Mouse (Mus musculus) liver, embryonic 13.5 days (tissue): ENCODE data around the gene St13. TPM values are rescaled to one million over a fixed set of nuclear protein-coding genes. Genes with fewer than 3 reads are reported as not detected.

ENCODE experiments used
- ATAC-seq: fragments of 200-750 bp; cut with Nextera tagmentation; 2 replicates; pipeline ENCODE4 v1.8.0; 2017; ENCODE audit warnings: low read depth, mild to moderate bottlenecking, moderate number of reproducible peaks, moderate library complexity
- DNase-seq: peaks from one replicate; pipeline ENCODE4 v3.0.0; 2022
- H3K27ac ChIP-seq: fragments of 300-500 bp; sonication (generic); 2 replicates; pipeline ENCODE4 v1.5.1; 2015; ENCODE audit warnings: moderate library complexity, mild to moderate bottlenecking, inconsistent platforms
- H3K27me3 ChIP-seq: fragments of 300-500 bp; sonication (generic); 2 replicates; pipeline ENCODE4 v1.6.1; 2015; ENCODE audit warnings: mild to moderate bottlenecking, inconsistent platforms
- H3K36me3 ChIP-seq: fragments of 300-500 bp; sonication (generic); 2 replicates; pipeline ENCODE4 v1.6.1; 2015; ENCODE audit warnings: mild to moderate bottlenecking, inconsistent platforms
- H3K4me1 ChIP-seq: fragments of 300-500 bp; sonication (generic); replicated peaks from 2 replicates; pipeline ENCODE4 v1.6.1; 2015; ENCODE audit warnings: inconsistent platforms
- H3K4me2 ChIP-seq: fragments of 300-500 bp; sonication (generic); 2 replicates; pipeline ENCODE4 v1.6.1; 2015; ENCODE audit warnings: inconsistent platforms, mild to moderate bottlenecking, moderate library complexity
- H3K4me3 ChIP-seq: fragments of 300-500 bp; sonication (generic); replicated peaks from 2 replicates; pipeline ENCODE4 v1.5.1; 2015; ENCODE audit warnings: mild to moderate bottlenecking, inconsistent platforms
- H3K9ac ChIP-seq: fragments of 300-500 bp; sonication (generic); 2 replicates; pipeline ENCODE4 v1.6.1; 2015; ENCODE audit warnings: mild to moderate bottlenecking, inconsistent platforms
- H3K9me3 ChIP-seq: fragments of 300-500 bp; sonication (generic); replicated peaks from 2 replicates; pipeline ENCODE4 v1.6.1; 2016; ENCODE audit warnings: inconsistent platforms
- WGBS: fragments of 180-500 bp; shearing (Covaris S2); methylation state at CpG from one replicate; pipeline ENCODE4 v1.1.7; 2015; ENCODE audit not compliant: insufficient replicate concordance; 5-methylcytosine and 5-hydroxymethylcytosine counted together
- polyA plus RNA-seq: library from polyadenylated mRNA; unstranded; fragments of >200 nt; fragmentation: Nextera tagmentation; extraction: Ambion mirVana; gene quantifications from 2 replicates; pipeline ENCODE4 v1.2.1, GENCODE M21; 2015

St13 gene
- polyA plus RNA-seq, 1 experiment from 2014 or later = 77.9 TPM

GRCm38 (mm10) chr15:81408199-81408598, 8.3 kb upstream of the St13 start, which contains the start of gene Dnajb7:
TSS of gene Dnajb7 (minus strand) at chr15:81408299.
- ATAC-seq (no peak), DNase-seq (no peak)
- no peaks in the 10 kb centered on the region for H3K9me3 ChIP-seq
- no peak within 1 kb of the TSS for H3K4me2 ChIP-seq
- no peaks in the 10 kb centered on the region for H3K36me3 ChIP-seq
- no peak within 1 kb of the TSS for H3K4me3 ChIP-seq
- H3K4me1 ChIP-seq = no peaks in the 10 kb centered on the region; the same call in 1 of the 2 replicates
- 78% methylated on average over 1 of the region's 1 CpGs for WGBS
- H3K27me3 ChIP-seq = no peaks in the 10 kb centered on the region
- H3K27ac ChIP-seq = no peak within 1 kb of the TSS
- no peak within 1 kb of the TSS for H3K9ac ChIP-seq

- H3K27me3 ChIP-seq = no peaks in the 10 kb centered on the region
- peaks cover 20% of the 10 kb centered on the region for H3K4me1 ChIP-seq
- no peak overlapping the region for H3K4me3 ChIP-seq
- DNase-seq (no peak), ATAC-seq (no peak)
- H3K36me3 ChIP-seq = no peaks in the 10 kb centered on the region
- no peaks in the 10 kb centered on the region for H3K9me3 ChIP-seq
- 87% methylated on average over 3 of the region's 3 CpGs for WGBS
- no peak overlapping the region for H3K4me2 ChIP-seq
- no peak overlapping the region for H3K27ac ChIP-seq
- no peak overlapping the region for H3K9ac ChIP-seq
Observed at GRCm38 (mm10) chr15:81405008-81405407, 5.1 kb upstream of the St13 start.

- H3K4me1 ChIP-seq = peaks cover 50% of the 10 kb centered on the region
- peak overlapping the region; percentile 97 for H3K4me3 ChIP-seq
- 0% methylated on average over 21 of the region's 21 CpGs for WGBS
- no peaks in the 10 kb centered on the region for H3K9me3 ChIP-seq
- H3K4me2 ChIP-seq = peak overlapping the region; percentile 98
- H3K9ac ChIP-seq = peak overlapping the region; percentile 96
- no peak for DNase-seq
- peak overlapping the region; percentile 89 for H3K27ac ChIP-seq
- no peaks in the 10 kb centered on the region for H3K36me3 ChIP-seq
- no peak; the same call in 1 of the 2 replicates for ATAC-seq
- no peaks in the 10 kb centered on the region for H3K27me3 ChIP-seq
Observed at GRCm38 (mm10) chr15:81399297-81399637, 610 bp downstream of the St13 start.

- H3K4me2 ChIP-seq = peak overlapping the region; percentile 98
- H3K4me3 ChIP-seq = peak overlapping the region; percentile 97
- H3K4me1 ChIP-seq = peaks cover 61% of the 10 kb centered on the region
- H3K9ac ChIP-seq = peak overlapping the region; percentile 96
- H3K36me3 ChIP-seq = no peaks in the 10 kb centered on the region
- H3K27ac ChIP-seq = no peak overlapping the region
- DNase-seq (no peak), ATAC-seq (no peak)
- no peaks in the 10 kb centered on the region for H3K27me3 ChIP-seq
- H3K9me3 ChIP-seq = no peaks in the 10 kb centered on the region
Observed at GRCm38 (mm10) chr15:81398189-81398588, 1.7 kb downstream of the St13 start.

GRCm38 (mm10) chr15:81394211-81394915, 5.5 kb downstream of the St13 start:
- Histone ChIP-seq H3K4me1 (peaks cover 43% of the 10 kb centered on the region), H3K4me3 (no peak overlapping the region), H3K9ac (no peak overlapping the region), H3K9me3 (no peaks in the 10 kb centered on the region), H3K27ac (no peak overlapping the region), H3K27me3 (no peaks in the 10 kb centered on the region), H3K4me2 (no peak overlapping the region), H3K36me3 (peaks cover 25% of the 10 kb centered on the region)
- 70% methylated on average over 8 of the region's 8 CpGs for WGBS
- no peak for DNase-seq
- ATAC-seq = no peak

GRCm38 (mm10) chr15:81392997-81393396, 6.9 kb downstream of the St13 start:
- DNase-seq (no peak), ATAC-seq (no peak)
- H3K4me2 ChIP-seq = no peak overlapping the region
- H3K9me3 ChIP-seq = no peaks in the 10 kb centered on the region
- no peak overlapping the region for H3K27ac ChIP-seq
- peaks cover 36% of the 10 kb centered on the region for H3K4me1 ChIP-seq
- no peak overlapping the region for H3K9ac ChIP-seq
- H3K4me3 ChIP-seq = no peak overlapping the region
- H3K27me3 ChIP-seq = no peaks in the 10 kb centered on the region
- peaks cover 37% of the 10 kb centered on the region for H3K36me3 ChIP-seq

- Histone ChIP-seq H3K9me3 (no peaks in the 10 kb centered on the region), H3K4me3 (no peak overlapping the region), H3K27me3 (no peaks in the 10 kb centered on the region), H3K4me1 (no peaks in the 10 kb centered on the region), H3K9ac (no peak overlapping the region), H3K4me2 (no peak overlapping the region), H3K27ac (no peak overlapping the region), H3K36me3 (peaks cover 81% of the 10 kb centered on the region)
- WGBS = 85% methylated on average over 5 of the region's 5 CpGs
- DNase-seq (no peak), ATAC-seq (no peak)
Observed at GRCm38 (mm10) chr15:81386327-81386726, 13.6 kb downstream of the St13 start.

GRCm38 (mm10) chr15:81378845-81379244, 21.0 kb downstream of the St13 start:
- 79% methylated on average over 2 of the region's 2 CpGs for WGBS
- no peaks in the 10 kb centered on the region for H3K9me3 ChIP-seq
- peaks cover 63% of the 10 kb centered on the region for H3K36me3 ChIP-seq
- DNase-seq (no peak), ATAC-seq (no peak)
- H3K9ac ChIP-seq = no peak overlapping the region
- H3K4me2 ChIP-seq = no peak overlapping the region
- no peak overlapping the region for H3K27ac ChIP-seq
- H3K27me3 ChIP-seq = no peaks in the 10 kb centered on the region
- H3K4me3 ChIP-seq = no peak overlapping the region
- no peaks in the 10 kb centered on the region for H3K4me1 ChIP-seq

GRCm38 (mm10) chr15:81374621-81375020, 25.3 kb downstream of the St13 start:
- H3K36me3 ChIP-seq = peaks cover 72% of the 10 kb centered on the region

GRCm38 (mm10) chr15:81370356-81370755, 29.5 kb downstream of the St13 start:
- H3K27me3 ChIP-seq = no peaks in the 10 kb centered on the region
- no peak for ATAC-seq
- no peak overlapping the region for H3K4me2 ChIP-seq
- WGBS = 72% methylated on average over 1 of the region's 1 CpGs
- DNase-seq = no peak
- H3K9ac ChIP-seq = no peak overlapping the region
- H3K36me3 ChIP-seq = peaks cover 75% of the 10 kb centered on the region
- H3K4me1 ChIP-seq = peaks cover 14% of the 10 kb centered on the region; the same call in 1 of the 2 replicates
- H3K4me3 ChIP-seq = no peak overlapping the region
- H3K27ac ChIP-seq = no peak overlapping the region
- no peaks in the 10 kb centered on the region for H3K9me3 ChIP-seq

More at GRCm38 (mm10) chr15:81374621-81375020, 25.3 kb downstream of the St13 start:
- Histone ChIP-seq H3K9me3 (no peaks in the 10 kb centered on the region), H3K4me2 (no peak overlapping the region), H3K9ac (no peak overlapping the region), H3K4me3 (no peak overlapping the region), H3K4me1 (no peaks in the 10 kb centered on the region), H3K27ac (no peak overlapping the region), H3K27me3 (no peaks in the 10 kb centered on the region)
- DNase-seq (no peak), ATAC-seq (no peak)
- 86% methylated on average over 11 of the region's 11 CpGs for WGBS

- no peak overlapping the region for H3K9ac ChIP-seq
- no peak overlapping the region for H3K4me3 ChIP-seq
- ATAC-seq = no peak
- H3K4me2 ChIP-seq = no peak overlapping the region
- 79% methylated on average over 1 of the region's 1 CpGs for WGBS
- H3K27me3 ChIP-seq = no peaks in the 10 kb centered on the region
- peaks cover 71% of the 10 kb centered on the region for H3K36me3 ChIP-seq
- H3K27ac ChIP-seq = no peak overlapping the region
- DNase-seq = no peak
- H3K9me3 ChIP-seq = no peaks in the 10 kb centered on the region
- H3K4me1 ChIP-seq = peaks cover 14% of the 10 kb centered on the region; the same call in 1 of the 2 replicates
Observed at GRCm38 (mm10) chr15:81368601-81369000, 31.3 kb downstream of the St13 start.

- ATAC-seq (no peak), DNase-seq (no peak)
- 73% methylated on average over 4 of the region's 4 CpGs for WGBS
- H3K9ac ChIP-seq = no peak overlapping the region
- H3K4me3 ChIP-seq = no peak overlapping the region
- H3K27me3 ChIP-seq = no peaks in the 10 kb centered on the region
- H3K27ac ChIP-seq = no peak overlapping the region
- peaks cover 55% of the 10 kb centered on the region for H3K36me3 ChIP-seq
- H3K4me1 ChIP-seq = peaks cover 35% of the 10 kb centered on the region
- no peaks in the 10 kb centered on the region for H3K9me3 ChIP-seq
- no peak overlapping the region for H3K4me2 ChIP-seq
Observed at GRCm38 (mm10) chr15:81366241-81366640, 33.6 kb downstream of the St13 start.
